Mouse (Mus musculus) heart, postnatal 4 days (tissue): Measurements from ENCODE around the gene Hspb2. TPM values are rescaled to one million over a fixed set of nuclear protein-coding genes. Genes with fewer than 3 reads are reported as not detected.
A peak's percentile ranks its signal among the peaks of the same experiment; 100 is the strongest.

Experiments
- DNase-seq: peaks from one replicate; pipeline ENCODE4 v3.0.0; 2021
- total RNA-seq, 2 experiments: library from RNA; stranded (reverse); gene quantifications; 2 replicates each; pipeline ENCODE4 v1.2.3; 2021

Hspb2 gene
- 100 to 1,000 TPM; 130 to 150 TPM for total RNA-seq

DNA sequence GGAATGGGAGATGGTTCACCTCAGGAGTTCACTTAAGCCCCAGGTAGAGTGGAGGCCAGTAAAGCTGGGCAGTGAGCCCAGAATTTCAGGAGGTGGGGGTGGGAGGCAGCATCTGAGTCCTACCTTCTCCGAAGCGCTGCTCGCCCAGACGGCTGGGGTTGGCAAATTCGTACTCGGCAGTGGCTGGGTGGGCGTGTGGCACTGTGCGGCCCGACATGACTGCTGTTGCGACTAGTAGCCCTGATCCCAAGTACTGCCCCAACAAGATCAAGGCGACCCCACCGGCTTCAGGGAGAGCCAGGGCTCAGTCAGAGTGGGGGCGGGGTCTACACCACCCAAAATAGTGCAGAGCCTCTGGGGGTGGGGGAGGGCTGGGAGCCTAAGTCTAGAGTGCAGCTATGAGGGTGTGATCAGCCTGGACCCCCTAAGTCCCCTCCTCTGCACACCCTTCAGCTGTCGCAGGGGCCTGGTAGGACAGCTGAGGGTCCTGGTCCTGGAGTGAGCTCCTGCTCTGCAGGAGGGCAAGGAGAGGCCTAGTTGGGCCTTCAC lies at the start of gene Hspb2:
Hspb2 (minus strand) TSS at position 301 of the 549 bp plus-strand sequence.
- peak; percentile 80 for DNase-seq

DNA sequence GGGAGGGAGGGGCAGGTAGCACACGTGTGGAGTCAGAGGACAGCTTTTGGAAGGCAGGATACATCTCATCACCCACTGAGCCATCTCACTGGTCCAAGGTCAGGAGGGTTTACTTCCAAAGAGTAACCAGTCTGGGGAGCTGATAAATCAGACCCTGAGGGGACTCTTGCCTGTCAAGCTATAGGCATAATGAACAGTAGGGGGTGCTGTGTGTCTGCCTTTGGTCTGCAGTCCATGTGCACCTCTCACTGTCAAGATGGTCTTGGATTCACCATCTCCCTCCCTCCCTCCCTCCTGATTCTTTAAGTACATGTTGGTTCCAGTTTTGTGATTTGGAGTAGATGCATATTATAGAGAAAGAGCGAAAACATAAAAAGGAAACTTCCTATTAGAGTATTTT lies 48.8 kb upstream of the Hspb2 start:
- peak; percentile 56 for DNase-seq

DNA sequence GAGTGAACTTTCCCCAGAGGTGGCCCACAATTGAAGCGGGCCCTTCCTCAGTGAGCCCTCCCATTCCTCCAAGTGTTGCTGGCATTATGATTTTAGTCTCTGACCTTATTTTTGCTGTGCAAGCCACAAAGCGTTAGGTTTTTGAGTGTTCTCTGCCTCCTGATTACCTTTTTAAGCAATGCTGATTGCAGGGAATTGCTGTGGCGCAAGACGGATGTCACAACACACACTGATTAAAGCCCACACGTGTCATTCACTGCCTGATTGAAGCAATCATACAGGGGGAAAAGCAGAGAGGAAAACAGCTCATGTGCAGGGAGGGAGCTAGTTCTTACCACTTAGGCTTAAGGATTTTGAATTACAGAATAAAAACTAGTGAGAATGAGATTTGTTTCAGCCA lies 46.2 kb upstream of the Hspb2 start:
- DNase-seq = no peak

DNA sequence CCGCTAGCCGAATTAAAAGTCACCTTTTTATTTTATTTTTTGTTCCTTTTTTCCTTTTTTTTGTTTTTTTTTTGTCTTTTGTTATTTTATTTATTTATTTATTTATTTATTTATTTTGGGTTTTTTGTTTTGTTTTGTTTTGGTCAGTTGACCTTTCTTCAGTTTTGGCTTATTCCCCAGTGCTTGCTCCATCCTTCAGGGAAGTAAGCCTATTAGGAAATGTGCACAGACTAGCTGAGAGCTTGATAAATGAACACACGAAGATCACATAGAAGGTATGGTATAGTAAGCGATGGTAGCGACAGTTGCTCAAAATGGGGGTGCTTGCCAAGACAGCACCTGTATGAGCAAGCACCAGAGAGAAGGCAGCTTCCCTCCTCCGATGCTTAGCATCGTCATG lies 45.5 kb upstream of the Hspb2 start:
- DNase-seq = no peak

DNA sequence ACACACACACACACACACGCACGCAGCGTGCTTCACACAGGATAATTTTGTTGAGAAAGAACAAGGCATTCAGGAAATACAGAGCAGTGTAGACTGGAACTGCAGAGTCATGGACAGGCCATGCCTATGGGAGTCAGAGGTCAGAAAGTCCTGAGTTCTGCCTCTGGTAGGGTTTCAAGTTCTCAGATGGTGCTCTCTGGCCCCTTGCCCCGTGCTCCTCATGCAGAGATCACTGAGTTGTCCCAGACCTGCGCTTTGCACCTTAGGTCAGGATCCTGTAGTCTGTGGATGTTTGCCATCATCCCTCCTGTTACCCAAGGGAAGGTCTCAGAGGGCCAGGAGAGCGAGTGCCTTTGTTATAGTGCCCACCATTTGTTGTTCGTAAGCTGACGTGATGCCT lies 44.6 kb upstream of the Hspb2 start:
- no peak for DNase-seq

DNA sequence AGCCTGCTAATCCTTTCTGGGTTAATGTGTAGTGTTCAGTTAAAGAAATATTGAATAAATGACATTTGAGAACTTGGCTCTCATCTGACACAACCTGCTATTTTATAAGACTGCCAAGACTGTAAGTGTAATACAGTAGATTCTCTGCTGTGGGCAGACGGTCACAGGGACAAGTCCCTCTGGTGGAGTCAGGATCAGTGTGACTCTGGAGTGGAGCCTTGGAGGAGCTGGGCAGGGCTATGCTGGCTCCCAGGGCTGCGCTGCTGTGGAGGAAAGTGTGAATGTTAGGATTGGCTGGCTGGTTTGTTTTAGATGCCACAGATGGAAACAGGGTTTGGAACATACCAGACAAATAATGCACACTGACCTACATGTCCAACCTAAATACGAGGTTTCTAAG lies 43.1 kb upstream of the Hspb2 start:
- DNase-seq = no peak

DNA sequence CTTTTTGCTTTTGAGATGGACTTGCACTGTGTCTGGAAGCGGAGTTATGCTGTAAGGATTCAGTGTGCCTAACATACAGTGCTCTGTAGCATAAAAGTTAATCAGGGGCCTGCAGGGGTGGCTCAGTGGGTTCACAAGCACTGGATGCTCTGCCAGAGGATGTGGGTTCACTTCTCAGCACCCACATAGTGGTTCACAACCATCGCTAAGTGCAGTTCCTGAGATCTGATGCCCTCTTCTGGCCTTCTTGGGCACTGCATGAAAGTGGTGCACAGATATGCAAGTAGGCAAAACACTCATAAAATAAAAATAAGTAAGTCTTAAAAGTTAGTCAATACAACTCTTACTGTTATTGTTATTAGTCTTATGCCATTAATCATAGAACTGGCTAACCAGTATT lies 30.0 kb upstream of the Hspb2 start:
- DNase-seq = peak; percentile 42

DNA sequence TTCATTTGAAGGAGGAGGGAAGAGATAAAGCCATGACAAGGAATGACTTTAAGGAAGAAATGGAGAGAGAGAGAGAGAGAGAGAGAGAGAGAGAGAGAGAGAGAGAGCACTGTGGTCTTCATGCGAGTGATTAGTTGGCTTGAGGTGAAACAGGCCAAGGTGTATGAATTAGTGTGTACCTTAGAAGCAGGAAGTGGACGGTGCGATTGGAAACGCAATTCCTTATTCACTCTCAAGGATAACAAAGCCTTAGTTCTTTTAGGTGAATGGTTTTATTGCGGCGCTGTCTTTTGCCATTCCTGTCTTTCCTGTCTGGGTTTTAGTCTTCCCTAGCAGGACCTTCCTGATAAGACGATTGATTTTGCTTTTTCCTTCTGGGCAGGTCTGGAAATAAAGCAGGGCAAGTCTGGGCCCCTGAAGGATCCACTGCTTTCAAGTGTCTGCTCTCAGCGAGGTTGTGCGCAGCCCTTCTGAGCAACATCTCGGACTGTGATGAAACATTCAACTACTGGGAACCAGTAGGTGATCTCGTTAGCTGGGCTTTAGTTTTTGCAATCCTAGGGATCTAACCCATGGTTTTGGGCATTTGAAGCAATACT lies 24.1 kb upstream of the Hspb2 start:
- no peak for DNase-seq

DNA sequence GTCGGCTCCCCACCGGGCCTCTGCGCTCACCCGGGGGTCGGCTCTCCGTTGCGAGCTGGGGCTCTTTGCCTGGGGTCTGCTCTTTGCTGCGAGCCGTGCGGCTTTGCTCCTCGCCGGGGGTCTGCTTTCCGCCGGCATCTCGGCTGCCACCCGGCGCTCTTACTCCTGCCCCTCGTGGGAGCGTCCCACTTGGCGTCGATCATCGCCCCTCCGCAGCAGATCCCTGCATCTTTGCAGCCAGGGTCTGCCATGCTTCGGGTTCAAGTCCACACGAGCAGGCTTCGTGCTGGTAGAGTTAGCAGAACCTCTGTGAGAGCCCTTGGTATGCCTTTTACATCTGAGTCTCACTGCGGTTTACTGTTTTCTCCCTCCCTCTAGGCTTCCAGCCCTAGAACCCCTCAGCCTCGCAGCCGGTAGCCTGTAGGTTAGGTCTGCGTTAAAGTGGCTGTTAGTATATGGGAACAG lies 23.5 kb upstream of the Hspb2 start:
- DNase-seq = peak; percentile 21

DNA sequence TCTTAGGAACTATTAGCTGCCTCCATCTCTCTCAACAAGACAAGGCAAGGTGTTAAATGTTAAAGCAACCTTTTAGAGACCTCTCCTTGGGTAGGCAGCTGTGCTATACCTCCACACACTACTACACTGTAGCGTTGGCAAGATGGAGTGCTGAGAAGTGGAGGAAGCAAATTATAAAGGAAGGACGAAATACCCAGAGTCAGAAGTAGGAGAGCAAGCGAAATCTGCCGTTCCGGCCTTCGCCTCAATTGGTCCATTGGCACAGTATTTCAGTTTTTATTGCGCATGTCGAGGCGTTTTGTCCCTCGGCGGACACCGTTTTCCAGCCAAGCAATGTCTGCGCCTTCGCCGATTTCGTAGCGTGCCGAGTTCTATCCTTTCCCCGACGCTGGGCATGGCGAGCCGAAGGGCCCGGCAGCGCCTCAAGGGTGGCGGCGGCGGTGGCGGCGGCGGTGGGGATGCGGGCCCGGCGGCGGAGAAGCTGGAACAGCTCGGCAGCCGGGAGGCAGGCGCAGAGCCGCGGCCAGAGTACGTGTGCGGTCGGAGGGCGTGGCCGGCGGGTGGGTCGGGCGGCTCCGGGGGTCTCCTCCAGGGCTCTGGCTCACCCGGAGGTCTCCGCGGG lies 22.9 kb upstream of the Hspb2 start, which contains the start of the genes Alg9 and 1110032A03Rik:
Alg9 (plus strand) TSS at position 29 of the 622 bp plus-strand sequence.
1110032A03Rik (minus strand) TSS at position 530 of the 622 bp plus-strand sequence.
- peak; percentile 93 for DNase-seq

DNA sequence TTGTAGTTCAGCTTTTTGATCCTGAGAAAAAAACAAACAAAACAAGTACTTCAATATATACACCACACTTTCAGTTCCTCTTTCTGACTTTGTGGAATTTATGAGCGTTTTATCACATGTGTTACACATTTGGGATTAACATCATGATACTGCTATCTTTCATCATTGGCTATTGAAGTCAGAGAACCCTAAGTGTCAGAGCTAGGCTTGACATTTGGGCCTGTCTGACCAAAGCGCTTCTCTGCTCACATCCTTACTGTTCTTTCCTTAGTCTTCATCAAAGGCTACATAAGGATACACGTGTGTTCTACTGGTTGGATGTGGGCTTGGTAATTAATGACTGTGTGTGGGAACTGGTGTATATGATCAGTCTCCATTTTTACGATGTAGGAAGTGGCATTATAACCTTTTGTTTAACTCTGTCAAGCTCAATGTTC lies 21.9 kb upstream of the Hspb2 start:
- DNase-seq = no peak

DNA sequence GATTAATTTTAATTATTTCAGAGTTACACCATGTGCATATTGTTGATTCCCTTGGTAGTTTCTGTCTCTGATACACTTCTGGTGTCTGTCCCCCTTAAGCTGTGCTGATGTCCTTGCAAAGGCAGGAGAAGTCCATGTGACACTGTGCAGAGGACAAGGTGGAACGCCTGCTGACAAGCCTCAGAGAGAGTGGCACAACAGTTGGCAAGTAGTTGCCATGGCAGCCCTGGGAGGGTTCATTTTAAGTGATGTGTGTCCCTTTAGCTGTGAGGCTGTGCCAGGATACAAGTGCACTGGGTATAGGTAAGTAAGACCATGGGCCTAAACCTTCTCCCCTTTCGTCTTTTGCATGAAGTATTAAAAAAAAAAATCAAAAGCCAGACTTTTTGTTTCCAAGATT lies 17.9 kb upstream of the Hspb2 start:
- peak; percentile 26 for DNase-seq

DNA sequence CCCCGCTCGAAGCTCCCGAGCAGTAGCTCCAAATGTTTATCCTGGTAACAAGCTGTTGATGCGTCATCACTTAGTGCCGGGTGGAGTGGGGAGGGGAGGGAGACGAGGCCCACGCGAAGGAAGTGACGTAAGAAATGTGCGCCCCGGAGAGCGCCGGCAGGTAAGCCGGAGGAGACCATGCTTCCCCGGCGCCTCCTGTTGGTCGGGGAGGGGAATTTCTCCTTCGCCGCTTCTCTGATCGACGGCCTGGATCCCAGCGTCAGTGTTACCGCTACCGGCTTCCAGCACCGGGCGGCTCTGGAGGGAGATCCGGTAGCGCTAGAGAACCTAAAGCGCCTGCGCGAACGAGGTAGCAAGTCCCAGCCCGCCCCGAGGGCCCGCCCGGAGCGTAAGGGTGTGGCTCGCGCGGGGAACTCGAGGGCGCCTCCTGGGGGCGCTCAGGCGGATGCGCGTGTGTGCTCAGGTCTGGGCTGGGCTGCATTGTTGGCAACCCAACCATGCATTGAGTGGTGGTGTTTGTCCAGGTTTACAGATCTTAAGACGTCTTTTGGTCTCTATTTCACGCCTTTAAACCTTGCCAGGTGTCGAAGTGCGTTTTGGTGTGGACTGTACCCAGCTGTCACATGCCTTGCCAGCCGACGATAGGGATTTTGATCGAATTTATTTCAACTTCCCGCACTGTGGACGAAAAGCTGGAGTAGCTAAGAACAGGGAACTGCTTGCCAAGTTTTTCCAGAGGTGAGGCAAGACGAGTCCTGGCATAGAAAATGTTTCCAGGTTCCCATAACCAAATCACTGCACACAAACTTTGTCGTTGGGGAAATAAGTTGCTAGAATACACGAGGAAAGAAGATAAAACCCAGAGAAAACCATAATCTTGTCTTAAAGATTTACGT lies 16.2 kb upstream of the Hspb2 start, which contains the start of gene Fdxacb1:
Fdxacb1 (plus strand) TSS at position 130 of the 896 bp plus-strand sequence.
- DNase-seq = peak; percentile 97

DNA sequence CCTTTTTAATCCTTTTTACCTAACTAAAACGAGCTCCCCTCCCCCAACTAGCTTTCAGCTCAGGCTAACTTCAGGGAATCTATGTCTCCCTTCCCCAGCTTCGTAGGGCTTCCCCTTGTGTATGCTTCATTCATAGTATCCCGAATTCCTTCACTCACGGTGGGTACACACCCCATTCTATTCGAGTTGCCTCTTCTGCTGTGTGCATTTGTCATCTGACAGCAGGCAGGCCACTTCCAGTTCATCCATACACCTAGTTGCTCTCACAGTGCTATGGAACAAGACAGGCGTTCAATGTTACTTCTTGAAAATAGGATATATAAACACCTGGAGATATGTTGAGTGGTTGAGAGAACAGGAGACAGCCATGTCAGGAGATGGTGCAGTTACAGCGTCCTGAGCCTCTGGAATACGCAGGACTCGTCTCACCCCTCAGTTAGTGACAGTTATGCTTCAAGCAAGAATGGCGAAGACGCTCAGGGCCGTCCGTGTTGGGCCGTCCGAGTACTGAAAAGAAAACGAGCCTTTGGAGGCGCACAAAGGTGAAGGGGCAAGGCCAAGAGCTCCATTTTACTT lies 15.5 kb upstream of the Hspb2 start:
- DNase-seq = no peak

DNA sequence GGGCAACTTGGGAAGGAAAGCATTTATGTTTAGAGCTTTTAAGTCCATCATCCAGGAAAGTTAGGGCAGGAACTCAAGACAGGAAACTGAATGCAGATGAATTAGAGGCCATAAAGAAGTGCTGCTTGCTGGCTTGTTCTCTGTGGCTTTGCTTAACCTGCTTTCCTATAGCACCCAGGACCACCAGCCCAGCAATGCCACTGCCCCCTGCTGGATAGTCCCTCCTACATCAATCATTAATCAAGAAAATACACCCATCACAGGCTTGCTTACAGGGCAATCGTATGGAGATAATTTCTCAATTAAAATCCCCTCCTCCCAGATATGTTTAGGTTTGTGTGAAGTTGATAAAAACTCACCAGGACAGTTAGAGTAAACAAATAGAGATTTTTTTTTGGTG lies 11.2 kb upstream of the Hspb2 start:
- DNase-seq = peak; percentile 63

DNA sequence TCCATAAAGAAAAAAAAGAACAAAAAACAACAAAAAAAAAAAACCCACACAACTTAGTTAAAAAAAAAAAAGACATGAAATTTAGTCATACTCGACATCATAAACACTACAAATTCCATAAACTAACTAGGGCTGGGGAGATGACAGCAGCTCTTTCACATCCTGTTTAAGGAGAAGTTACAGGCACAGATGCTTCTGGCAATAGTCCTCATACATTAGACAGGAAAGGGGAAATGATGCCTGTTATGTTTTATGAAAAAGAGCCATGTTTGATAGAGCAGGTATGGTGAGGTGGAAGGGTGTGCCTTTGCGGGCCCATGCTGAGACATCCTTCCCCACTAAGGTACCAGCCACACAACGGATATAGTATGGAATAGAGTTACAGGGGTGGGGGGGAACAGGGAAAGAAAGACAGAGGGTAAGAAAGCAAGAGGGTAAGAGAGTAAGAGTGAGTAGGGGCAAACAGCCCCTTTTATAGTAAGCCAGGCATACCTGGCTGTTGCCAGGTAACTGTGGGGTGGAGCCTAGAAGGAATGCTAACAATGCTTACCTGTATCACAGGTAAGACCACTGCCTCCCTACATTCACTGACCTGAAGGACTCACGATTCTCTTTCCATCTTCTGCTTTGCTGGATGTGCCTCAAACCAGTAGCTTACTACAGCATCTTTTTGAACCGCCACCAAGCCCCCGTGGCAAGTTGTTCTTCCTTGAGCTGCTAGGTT lies 9.5 kb upstream of the Hspb2 start:
- no peak for DNase-seq

DNA sequence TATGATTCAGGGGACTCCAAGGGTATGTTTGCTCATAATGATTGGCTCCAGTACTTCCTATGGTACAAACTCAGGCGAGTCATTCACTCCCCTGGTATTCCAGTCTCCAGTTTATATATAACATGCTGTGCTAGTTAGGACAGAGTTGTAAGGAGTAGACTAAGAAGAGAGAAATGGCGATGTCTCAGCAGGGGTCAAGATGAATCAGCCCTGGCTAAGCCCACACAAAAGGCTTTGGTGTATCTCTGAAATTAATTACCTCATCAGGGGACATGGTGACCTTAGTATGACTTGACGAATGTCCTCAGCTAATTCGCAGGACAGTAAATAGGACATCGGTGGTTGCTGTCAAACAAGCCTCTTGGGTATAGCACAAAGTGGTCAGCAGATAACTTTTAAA lies 4.6 kb upstream of the Hspb2 start:
- DNase-seq = no peak

DNA sequence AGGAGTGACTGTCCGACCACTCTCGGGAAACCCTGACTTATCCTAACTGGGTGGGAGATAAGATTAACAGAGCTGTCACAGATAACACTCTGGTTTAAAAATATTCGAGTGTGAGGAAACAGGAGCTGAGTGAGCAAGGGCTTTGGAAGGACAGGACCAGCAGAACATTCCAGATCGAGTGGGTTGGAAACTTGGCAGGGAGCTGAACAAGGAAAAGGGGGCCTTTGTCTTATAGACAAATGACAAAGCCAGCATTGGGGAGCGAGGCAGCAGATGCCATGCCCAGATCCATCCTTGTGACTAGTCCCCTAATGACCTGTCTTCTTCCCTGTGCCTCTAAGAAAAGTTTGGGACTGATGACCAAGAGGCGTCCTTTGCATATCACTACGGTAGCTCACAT lies 1.8 kb upstream of the Hspb2 start:
- peak; percentile 33 for DNase-seq

DNA sequence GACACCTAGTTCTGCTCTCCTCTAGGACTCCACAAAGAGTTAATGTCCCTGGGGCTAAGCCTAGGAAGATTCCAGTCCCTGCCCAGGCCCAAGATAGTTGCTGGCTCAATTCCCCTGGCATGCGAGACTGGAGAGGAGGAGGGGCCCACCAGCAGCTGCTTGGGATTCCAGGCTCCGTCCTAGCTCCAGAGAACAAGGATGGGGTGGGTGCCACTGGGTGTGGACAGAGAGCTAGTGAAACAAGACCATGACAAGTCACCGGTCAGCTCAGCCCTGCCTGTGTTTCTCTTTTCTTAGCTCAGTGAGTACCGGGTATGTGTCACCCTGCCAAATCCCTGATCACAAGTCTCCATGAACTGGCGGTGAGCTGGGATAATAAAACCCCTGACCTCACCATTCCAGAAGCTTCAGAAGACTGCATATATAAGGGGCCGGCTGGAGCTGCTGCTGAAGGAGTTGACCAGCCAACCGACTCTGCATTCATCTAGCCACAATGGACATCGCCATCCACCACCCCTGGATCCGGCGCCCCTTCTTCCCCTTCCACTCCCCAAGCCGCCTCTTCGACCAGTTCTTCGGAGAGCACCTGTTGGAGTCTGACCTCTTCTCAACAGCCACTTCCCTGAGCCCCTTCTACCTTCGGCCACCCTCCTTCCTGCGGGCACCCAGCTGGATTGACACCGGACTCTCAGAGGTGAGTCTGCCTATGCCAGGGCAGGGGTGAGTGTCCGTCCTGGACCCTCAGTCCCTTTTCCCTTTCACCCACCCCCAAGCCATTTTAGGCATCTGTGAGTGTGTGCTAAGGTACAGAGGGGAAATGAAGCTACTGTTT lies 846 bp upstream of the Hspb2 start:
- peak; percentile 93 for DNase-seq

DNA sequence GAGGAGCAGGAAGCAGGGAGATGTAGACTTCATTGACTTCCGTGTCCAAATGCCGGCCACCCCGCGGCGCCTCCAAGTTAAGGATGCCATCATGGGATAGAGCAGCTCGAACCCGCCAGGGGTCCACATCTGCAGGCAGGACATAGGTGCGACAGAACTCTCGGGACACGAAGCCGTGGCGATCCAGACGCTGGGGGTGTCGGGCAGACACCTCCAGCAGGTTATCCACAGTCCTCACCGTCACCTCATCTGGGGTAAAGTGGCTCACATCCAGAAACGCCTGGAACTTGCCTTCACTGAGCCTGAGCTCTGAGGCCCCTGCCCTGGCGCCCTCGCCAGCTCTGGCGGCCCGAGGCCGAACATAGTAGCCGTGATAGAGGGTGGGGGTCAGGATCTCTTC lies 831 bp downstream of the Hspb2 start, which contains the start of gene Cryab:
Cryab (plus strand) TSS at position 3 of the 400 bp plus-strand sequence.
- DNase-seq = peak; percentile 35

DNA sequence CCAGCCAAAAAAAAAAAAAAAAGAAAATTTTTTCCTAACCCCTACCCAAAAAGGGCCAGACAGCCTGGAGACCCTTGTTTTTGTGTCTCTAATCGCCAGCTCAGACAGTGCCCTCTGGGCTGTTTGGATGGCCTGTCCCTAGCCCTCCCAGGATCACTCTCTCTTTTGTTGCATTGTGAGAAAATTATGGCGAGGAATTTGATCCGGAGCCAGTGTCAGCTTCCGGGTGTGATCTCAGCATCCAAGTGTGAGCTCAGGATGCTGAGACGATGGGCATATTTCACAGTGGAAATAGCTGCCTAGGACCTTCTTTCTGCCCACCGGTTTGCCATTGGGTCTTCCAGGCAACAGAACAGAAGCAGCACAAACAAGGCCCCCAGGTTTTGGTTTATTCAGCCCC lies 1.4 kb downstream of the Hspb2 start:
- peak; percentile 38 for DNase-seq
